Mouse (Mus musculus) heart, adult 2 months (tissue): ENCODE measurements at regions not wholly inside any gene's neighbourhood (a gene's known extent, or its start where the extent isn't known, plus 50 kb on each side); places are given as distances from the start of the nearest gene placed in this dataset.

Experiments used
- CTCF ChIP-seq: fragments of 200-600 bp; IDR thresholded peaks from 2 replicates; pipeline ENCODE4 v1.8.1; 2022; ENCODE audit warnings: antibody characterized with exemption, mild to moderate bottlenecking, moderate library complexity
- EP300 ChIP-seq: fragments of 200-500 bp; IDR thresholded peaks from 2 replicates; pipeline ENCODE4 v1.6.1; 2011; ENCODE audit warnings: low read depth, low read length, control low read depth; ENCODE audit not compliant: insufficient read depth
- POLR2A ChIP-seq: fragments of 200-500 bp; IDR thresholded peaks from 2 replicates; pipeline ENCODE4 v1.6.1; 2011; ENCODE audit warnings: mild to moderate bottlenecking, low read depth, low read length, control low read depth; ENCODE audit not compliant: insufficient read depth

- TF ChIP-seq EP300 (no peak), POLR2A (no peak), CTCF (no peak)
Observed at GRCm38 (mm10) chr17:51495038-51495437, 315.9 kb upstream of the Tbc1d5 start.
